Mouse (Mus musculus) embryo, embryonic 11 days (tissue): ENCODE measurements around the gene Meox1.

Experiments used
- DNase-seq: peaks from one replicate; pipeline ENCODE4 v3.0.0-alpha.2; 2015

The Meox1 gene

GRCm38 (mm10) chr11:101894204-101894603 is at the start of gene Meox1:
TSS of gene Meox1 (minus strand) at chr11:101894374.
- peak; percentile 73 for DNase-seq

GRCm38 (mm10) chr11:101943055-101943454 is 48.9 kb upstream of the Meox1 start:
- DNase-seq: no peak

- peak; percentile 73 for DNase-seq
These were observed 42.9 kb upstream of the Meox1 start for GRCm38 (mm10) chr11:101937108-101937507.

- DNase-seq: peak; percentile 38
These were observed 42.2 kb upstream of the Meox1 start for GRCm38 (mm10) chr11:101936421-101936820.

- DNase-seq: no peak
These were observed 41.6 kb upstream of the Meox1 start for GRCm38 (mm10) chr11:101935743-101936142.

- DNase-seq: no peak
These were observed 37.8 kb upstream of the Meox1 start for GRCm38 (mm10) chr11:101931978-101932377.

- DNase-seq: peak; percentile 69
These were observed 34.0 kb upstream of the Meox1 start for GRCm38 (mm10) chr11:101928030-101928762.

GRCm38 (mm10) chr11:101926951-101927589 is 32.9 kb upstream of the Meox1 start:
- DNase-seq: no peak

- DNase-seq: no peak
These were observed 31.5 kb upstream of the Meox1 start for GRCm38 (mm10) chr11:101925636-101926035.

- no peak for DNase-seq
These were observed 30.3 kb upstream of the Meox1 start for GRCm38 (mm10) chr11:101924441-101924976.

- no peak for DNase-seq
These were observed 29.8 kb upstream of the Meox1 start for GRCm38 (mm10) chr11:101923988-101924387.

GRCm38 (mm10) chr11:101921361-101921952 is 27.3 kb upstream of the Meox1 start:
- no peak for DNase-seq

GRCm38 (mm10) chr11:101919660-101920059 is 25.5 kb upstream of the Meox1 start:
- DNase-seq: peak; percentile 82

GRCm38 (mm10) chr11:101918609-101919008 is 24.4 kb upstream of the Meox1 start:
- DNase-seq: no peak

- DNase-seq: no peak
These were observed 22.6 kb upstream of the Meox1 start for GRCm38 (mm10) chr11:101916772-101917171.

- no peak for DNase-seq
These were observed 19.4 kb upstream of the Meox1 start for GRCm38 (mm10) chr11:101913591-101913990.

GRCm38 (mm10) chr11:101911855-101912579 is 17.8 kb upstream of the Meox1 start:
- DNase-seq: no peak

GRCm38 (mm10) chr11:101910230-101910946 is 16.2 kb upstream of the Meox1 start:
- DNase-seq: peak; percentile 81

- DNase-seq: no peak
These were observed 14.6 kb upstream of the Meox1 start for GRCm38 (mm10) chr11:101908777-101909176.

GRCm38 (mm10) chr11:101905115-101905514 is 10.9 kb upstream of the Meox1 start:
- DNase-seq: peak; percentile 87

GRCm38 (mm10) chr11:101901309-101901708 is 7.1 kb upstream of the Meox1 start:
- DNase-seq: no peak

- DNase-seq: no peak
These were observed 4.2 kb upstream of the Meox1 start for GRCm38 (mm10) chr11:101898328-101898727.
